Comparison of ENCODE assay signal across 10 mouse cellular contexts in the genomic region with DNA sequence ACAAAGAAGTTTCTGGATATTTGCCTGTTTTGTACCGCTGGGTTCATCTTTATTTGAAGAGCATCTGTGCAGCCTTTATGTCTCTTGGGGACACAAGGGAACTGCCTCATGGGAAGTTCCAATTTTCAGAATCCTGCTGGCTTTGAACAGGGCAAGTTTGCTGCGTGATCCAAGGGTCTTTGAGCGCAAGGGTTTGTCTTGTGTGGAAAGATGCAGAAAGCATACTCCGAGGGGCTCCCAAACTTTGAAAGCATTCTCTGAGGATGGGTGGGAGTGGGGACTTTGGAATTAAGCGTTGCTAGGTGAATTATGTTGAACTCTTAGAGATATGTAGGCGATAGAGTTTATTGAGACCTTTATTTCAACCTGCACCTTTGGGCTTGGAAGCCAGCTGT.
DNase-seq lines count a peak whose midpoint lies in the region; ATAC-seq lines count a peak whose summit lies in the region.
"Had no signal": no experiment of that assay in that cellular context is flagged by ENCODE, and none has a peak within 500 bp of the region (broad histone marks: within the 10 kb centered on the region; RNA-seq: fewer than 3 reads in every experiment).

No protein-coding gene starts in this region.

- peak overlapping the region; percentile 95 for H3K4me2 ChIP-seq in heart, embryonic 16.5 days (ENCODE audit: low read depth, low read length)
- H3K4me2 ChIP-seq in embryonic facial prominence, embryonic 11.5 days (ENCODE audit: low read depth, low read length) = peak overlapping the region; percentile 87
- H3K4me2 ChIP-seq in hindbrain, embryonic 13.5 days = peak overlapping the region; percentile 80
- peak overlapping the region; percentile 66 for H3K4me2 ChIP-seq in midbrain, embryonic 14.5 days (ENCODE audit: low read length)

- no peaks in the 10 kb centered on the region for H3K36me3 ChIP-seq in heart, embryonic 16.5 days (ENCODE audit: control insufficient read depth, insufficient read depth)
- no peaks in the 10 kb centered on the region for H3K36me3 ChIP-seq in embryonic facial prominence, embryonic 11.5 days (replicated peaks; ENCODE audit: control insufficient read depth, insufficient read depth, low read depth, low read length)
- no peaks in the 10 kb centered on the region for H3K36me3 ChIP-seq in hindbrain, embryonic 13.5 days
- H3K36me3 ChIP-seq in midbrain, embryonic 14.5 days (ENCODE audit: control insufficient read depth, insufficient read depth, low read length) = no peaks in the 10 kb centered on the region

- H3K4me1 ChIP-seq in heart, embryonic 16.5 days (ENCODE audit: control insufficient read depth, insufficient read depth, low read length) = peaks cover 12% of the 10 kb centered on the region
- no peaks in the 10 kb centered on the region; the same call in 1 of the 2 replicates for H3K4me1 ChIP-seq in embryonic facial prominence, embryonic 11.5 days (ENCODE audit: control insufficient read depth, insufficient read depth, low read length)
- peaks cover 13% of the 10 kb centered on the region; the same call in 1 of the 2 replicates for H3K4me1 ChIP-seq in hindbrain, embryonic 13.5 days (replicated peaks)
- peaks cover 7% of the 10 kb centered on the region; the same call in 1 of the 2 replicates for H3K4me1 ChIP-seq in midbrain, embryonic 14.5 days (ENCODE audit: control insufficient read depth, insufficient read depth, low read length)

- H3K9ac ChIP-seq in heart, embryonic 16.5 days (ENCODE audit: low read length) = peak overlapping the region; percentile 12; the same call in 1 of the 2 replicates
- H3K9ac ChIP-seq in embryonic facial prominence, embryonic 11.5 days (replicated peaks; ENCODE audit: low read length) = peak overlapping the region; percentile 53
- H3K9ac ChIP-seq in hindbrain, embryonic 13.5 days = peak overlapping the region; percentile 88
- peak overlapping the region; percentile 76 for H3K9ac ChIP-seq in midbrain, embryonic 14.5 days (replicated peaks; ENCODE audit: low read length)

- ATAC-seq in heart, embryonic 16.5 days (replicated peaks; ENCODE audit: extremely low read depth, insufficient read depth, low FRiP score) = no peak
- ATAC-seq in embryonic facial prominence, embryonic 11.5 days (replicated peaks; ENCODE audit: insufficient number of reproducible peaks, low FRiP score, low TSS enrichment, low read depth) = no peak
- ATAC-seq in hindbrain, embryonic 13.5 days (ENCODE audit: low FRiP score) = peak; percentile 9; the same call in 1 of the 2 replicates
- peak; percentile 2; the same call in 1 of the 2 replicates for ATAC-seq in midbrain, embryonic 14.5 days (ENCODE audit: low FRiP score, low TSS enrichment)
- ATAC-seq: CD4-positive, CD25-positive, alpha-beta regulatory T cell, adult 4 months had no signal

- no peak overlapping the region for H3K27ac ChIP-seq in heart, embryonic 16.5 days (ENCODE audit: low read length)
- H3K27ac ChIP-seq in embryonic facial prominence, embryonic 11.5 days (replicated peaks; ENCODE audit: low read depth, low read length) = no peak overlapping the region
- peak overlapping the region; percentile 93 for H3K27ac ChIP-seq in hindbrain, embryonic 13.5 days
- H3K27ac ChIP-seq in midbrain, embryonic 14.5 days (replicated peaks; ENCODE audit: low read depth, low read length) = peak overlapping the region; percentile 90

- WGBS in heart, embryonic 16.5 days = 7% methylated on average over 6 of the region's 6 CpGs
- WGBS in embryonic facial prominence, embryonic 11.5 days = 3% methylated on average over 6 of the region's 6 CpGs
- WGBS in hindbrain, embryonic 13.5 days = 3% methylated on average over 6 of the region's 6 CpGs
- WGBS in midbrain, embryonic 14.5 days = 3% methylated on average over 6 of the region's 6 CpGs

- peaks cover 17% of the 10 kb centered on the region for H3K27me3 ChIP-seq in heart, embryonic 16.5 days (ENCODE audit: control insufficient read depth, insufficient read depth, low read length)
- no peaks in the 10 kb centered on the region; the same call in 1 of the 2 replicates for H3K27me3 ChIP-seq in embryonic facial prominence, embryonic 11.5 days (ENCODE audit: control insufficient read depth, insufficient read depth, low read length)
- no peaks in the 10 kb centered on the region for H3K27me3 ChIP-seq in hindbrain, embryonic 13.5 days
- no peaks in the 10 kb centered on the region for H3K27me3 ChIP-seq in midbrain, embryonic 14.5 days (ENCODE audit: control insufficient read depth, insufficient read depth, low read length)

- H3K9me3 ChIP-seq in heart, embryonic 16.5 days (replicated peaks; ENCODE audit: control insufficient read depth, low read length) = no peaks in the 10 kb centered on the region
- H3K9me3 ChIP-seq in embryonic facial prominence, embryonic 11.5 days (replicated peaks; ENCODE audit: control insufficient read depth, low read length) = no peaks in the 10 kb centered on the region
- H3K9me3 ChIP-seq in hindbrain, embryonic 13.5 days = no peaks in the 10 kb centered on the region
- H3K9me3 ChIP-seq in midbrain, embryonic 14.5 days (ENCODE audit: control insufficient read depth, low read length) = no peaks in the 10 kb centered on the region

- H3K4me3 ChIP-seq in heart, embryonic 16.5 days (ENCODE audit: low read length) = peak overlapping the region; percentile 60
- peak overlapping the region; percentile 47 for H3K4me3 ChIP-seq in embryonic facial prominence, embryonic 11.5 days (ENCODE audit: low read depth, low read length)
- H3K4me3 ChIP-seq in hindbrain, embryonic 13.5 days = peak overlapping the region; percentile 61
- H3K4me3 ChIP-seq in midbrain, embryonic 14.5 days (replicated peaks; ENCODE audit: low read depth, low read length) = peak overlapping the region; percentile 52

- no peak for DNase-seq in heart, adult 9 months (ENCODE audit: low spot score in 2 of 2)
- no peak for DNase-seq in embryonic facial prominence, embryonic 11.5 days (ENCODE audit: low spot score)
- no peak for DNase-seq in midbrain, embryonic 14.5 days
- DNase-seq in thymus, adult 18-20 months = no peak
- no peak for DNase-seq in embryo, embryonic 9.5 days (ENCODE audit: extremely low spot score)
- DNase-seq in adrenal gland, postnatal 10 days = no peak
- DNase-seq: kidney, adult 18-20 months had no signal

Comparison
In these comparisons a context has a peak if more than half of its experiments do, and no peak if none do; other contexts are left out.
1. ATAC-seq: peak in hindbrain, embryonic 13.5 days (single experiment) and midbrain, embryonic 14.5 days (single experiment); none in heart, embryonic 16.5 days (single experiment) and embryonic facial prominence, embryonic 11.5 days (single experiment).
2. H3K27ac ChIP-seq: peak in hindbrain, embryonic 13.5 days (single experiment) and midbrain, embryonic 14.5 days (single experiment); none in heart, embryonic 16.5 days (single experiment) and embryonic facial prominence, embryonic 11.5 days (single experiment).
3. H3K9ac ChIP-seq: peak in every context shown above with its lines; median percentile 88 in hindbrain, embryonic 13.5 days; 76 in midbrain, embryonic 14.5 days; 53 in embryonic facial prominence, embryonic 11.5 days; 12 in heart, embryonic 16.5 days.
4. Peak in every context shown above with its lines, with median percentiles within 50 percentile points of each other: H3K4me2 ChIP-seq and H3K4me3 ChIP-seq.